Mouse (Mus musculus) heart, embryonic 16.5 days (tissue): ENCODE data around the gene Gse1. TPM values are rescaled to one million over a fixed set of nuclear protein-coding genes. Genes with fewer than 3 reads are reported as not detected.

Experiments used
- ATAC-seq: fragments of 200-750 bp; cut with Nextera tagmentation; replicated peaks from 2 replicates; pipeline ENCODE4 v1.8.0; 2017; ENCODE audit warnings: moderate number of reproducible peaks; ENCODE audit not compliant: insufficient read depth, low FRiP score; ENCODE audit errors: extremely low read depth
- H3K27ac ChIP-seq: fragments of 300-500 bp; sonication (generic); 2 replicates; pipeline ENCODE4 v1.5.1; 2014; ENCODE audit warnings: mild to moderate bottlenecking, low read length, control low read depth, moderate library complexity
- H3K27me3 ChIP-seq: fragments of 300-500 bp; sonication (generic); 2 replicates; pipeline ENCODE4 v1.6.1; 2014; ENCODE audit warnings: low read length, mixed read lengths; ENCODE audit not compliant: control insufficient read depth, insufficient read depth
- H3K36me3 ChIP-seq: fragments of 300-500 bp; sonication (generic); 2 replicates; pipeline ENCODE4 v1.6.1; 2014; ENCODE audit not compliant: control insufficient read depth, insufficient read depth
- H3K4me1 ChIP-seq: fragments of 300-500 bp; sonication (generic); 2 replicates; pipeline ENCODE4 v1.6.1; 2014; ENCODE audit warnings: low read length, mixed read lengths; ENCODE audit not compliant: control insufficient read depth, insufficient read depth
- H3K4me2 ChIP-seq: fragments of 300-500 bp; sonication (generic); 2 replicates; pipeline ENCODE4 v1.6.1; 2014; ENCODE audit warnings: low read depth, mild to moderate bottlenecking, control low read depth, low read length
- H3K4me3 ChIP-seq: fragments of 300-500 bp; sonication (generic); 2 replicates; pipeline ENCODE4 v1.5.1; 2014; ENCODE audit warnings: mild to moderate bottlenecking, control low read depth, low read length
- H3K9ac ChIP-seq: fragments of 300-500 bp; sonication (generic); 2 replicates; pipeline ENCODE4 v1.6.1; 2014; ENCODE audit warnings: low read length, control low read depth
- H3K9me3 ChIP-seq: fragments of 300-500 bp; sonication (generic); replicated peaks from 2 replicates; pipeline ENCODE4 v1.6.1; 2016; ENCODE audit warnings: low read length; ENCODE audit not compliant: control insufficient read depth
- WGBS: fragments of 180-500 bp; shearing (Covaris S2); extraction: QIAGEN DNeasy Blood & Tissue Kit; methylation state at CpG from one replicate; pipeline ENCODE4 v1.1.7; 2014; 5-methylcytosine and 5-hydroxymethylcytosine counted together
- polyA plus RNA-seq: library from polyadenylated mRNA; unstranded; fragments of >200 nt; fragmentation: Nextera tagmentation; extraction: Ambion mirVana; gene quantifications from 2 replicates; pipeline ENCODE4 v1.2.1, GENCODE M21; 2015

The Gse1 gene
- polyA plus RNA-seq, 1 experiment from 2014 or later = 7.7 TPM

- ATAC-seq = no peak
- Histone ChIP-seq H3K9ac (peak overlapping the region; percentile 24; the same call in 1 of the 2 replicates), H3K9me3 (no peaks in the 10 kb centered on the region), H3K4me3 (peak overlapping the region; percentile 3), H3K36me3 (no peaks in the 10 kb centered on the region), H3K4me2 (peak overlapping the region; percentile 42), H3K27ac (peak overlapping the region; percentile 37), H3K27me3 (no peaks in the 10 kb centered on the region), H3K4me1 (peaks cover 51% of the 10 kb centered on the region)
- WGBS = 23% methylated on average over 17 of the region's 17 CpGs
Measured at GRCm38 (mm10) chr8:120335262-120336086, 107.2 kb downstream of the Gse1 start.

- Histone ChIP-seq H3K4me2 (no peak overlapping the region; the same call in 1 of the 2 replicates), H3K4me1 (peaks cover 48% of the 10 kb centered on the region), H3K27ac (no peak overlapping the region), H3K4me3 (no peak overlapping the region), H3K9me3 (no peaks in the 10 kb centered on the region), H3K36me3 (no peaks in the 10 kb centered on the region), H3K9ac (no peak overlapping the region; the same call in 1 of the 2 replicates), H3K27me3 (no peaks in the 10 kb centered on the region)
- no peak for ATAC-seq
- WGBS = 4% methylated on average over 9 of the region's 9 CpGs
Measured at GRCm38 (mm10) chr8:120336087-120336380, 107.8 kb downstream of the Gse1 start.

- ATAC-seq = no peak
- H3K9me3 ChIP-seq = no peaks in the 10 kb centered on the region
- 50% methylated on average over 5 of the region's 5 CpGs for WGBS
- H3K9ac ChIP-seq = no peak overlapping the region
- H3K27ac ChIP-seq = no peak overlapping the region
- no peaks in the 10 kb centered on the region for H3K36me3 ChIP-seq
- no peaks in the 10 kb centered on the region for H3K27me3 ChIP-seq
- peaks cover 38% of the 10 kb centered on the region for H3K4me1 ChIP-seq
- H3K4me3 ChIP-seq = no peak overlapping the region
- H3K4me2 ChIP-seq = no peak overlapping the region
Measured at GRCm38 (mm10) chr8:120336909-120337555, 108.8 kb downstream of the Gse1 start.

GRCm38 (mm10) chr8:120337627-120338026 lies 109.4 kb downstream of the Gse1 start:
- Histone ChIP-seq H3K27ac (no peak overlapping the region), H3K36me3 (no peaks in the 10 kb centered on the region), H3K27me3 (no peaks in the 10 kb centered on the region), H3K4me2 (no peak overlapping the region), H3K4me1 (peaks cover 36% of the 10 kb centered on the region), H3K4me3 (no peak overlapping the region), H3K9me3 (no peaks in the 10 kb centered on the region), H3K9ac (no peak overlapping the region)
- WGBS = 74% methylated on average over 5 of the region's 5 CpGs
- no peak for ATAC-seq

- Histone ChIP-seq H3K4me2 (no peak overlapping the region), H3K4me3 (no peak overlapping the region), H3K36me3 (no peaks in the 10 kb centered on the region), H3K9ac (no peak overlapping the region), H3K27me3 (no peaks in the 10 kb centered on the region), H3K4me1 (peaks cover 44% of the 10 kb centered on the region), H3K9me3 (no peaks in the 10 kb centered on the region), H3K27ac (no peak overlapping the region)
- no peak for ATAC-seq
- WGBS = 82% methylated on average over 7 of the region's 7 CpGs
Measured at GRCm38 (mm10) chr8:120338678-120339077, 110.4 kb downstream of the Gse1 start.

- ATAC-seq = 0 out of 2 replicates have a peak, but pooled peaks have one; percentile 34
- Histone ChIP-seq H3K27ac (peak overlapping the region; percentile 24), H3K4me2 (no peak overlapping the region), H3K4me3 (no peak overlapping the region), H3K9me3 (no peaks in the 10 kb centered on the region), H3K4me1 (peaks cover 47% of the 10 kb centered on the region), H3K27me3 (no peaks in the 10 kb centered on the region), H3K36me3 (no peaks in the 10 kb centered on the region), H3K9ac (no peak overlapping the region)
- WGBS = 47% methylated on average over 7 of the region's 8 CpGs
Measured at GRCm38 (mm10) chr8:120339743-120340142, 111.5 kb downstream of the Gse1 start.

GRCm38 (mm10) chr8:120341124-120341523 lies 112.9 kb downstream of the Gse1 start:
- Histone ChIP-seq H3K36me3 (no peaks in the 10 kb centered on the region), H3K4me3 (no peak overlapping the region), H3K4me2 (no peak overlapping the region), H3K27me3 (no peaks in the 10 kb centered on the region), H3K9me3 (no peaks in the 10 kb centered on the region), H3K27ac (no peak overlapping the region), H3K4me1 (peaks cover 36% of the 10 kb centered on the region), H3K9ac (no peak overlapping the region)
- ATAC-seq = no peak
- 75% methylated on average over 10 of the region's 10 CpGs for WGBS

GRCm38 (mm10) chr8:120342847-120343548 lies 114.7 kb downstream of the Gse1 start:
- peak overlapping the region; percentile 9; the same call in 1 of the 2 replicates for H3K27ac ChIP-seq
- H3K4me2 ChIP-seq = no peak overlapping the region
- ATAC-seq = no peak
- peaks cover 34% of the 10 kb centered on the region for H3K4me1 ChIP-seq
- H3K27me3 ChIP-seq = no peaks in the 10 kb centered on the region
- 49% methylated on average over 7 of the region's 7 CpGs for WGBS
- H3K4me3 ChIP-seq = no peak overlapping the region
- peak overlapping the region; percentile 10; the same call in 1 of the 2 replicates for H3K9ac ChIP-seq
- H3K36me3 ChIP-seq = no peaks in the 10 kb centered on the region
- H3K9me3 ChIP-seq = no peaks in the 10 kb centered on the region

- H3K4me3 ChIP-seq = no peak overlapping the region
- H3K4me2 ChIP-seq = no peak overlapping the region
- 55% methylated on average over 12 of the region's 12 CpGs for WGBS
- H3K27me3 ChIP-seq = no peaks in the 10 kb centered on the region
- no peak overlapping the region for H3K9ac ChIP-seq
- H3K4me1 ChIP-seq = peaks cover 34% of the 10 kb centered on the region
- ATAC-seq = no peak
- peak overlapping the region; percentile 9; the same call in 1 of the 2 replicates for H3K27ac ChIP-seq
- H3K36me3 ChIP-seq = no peaks in the 10 kb centered on the region
- no peaks in the 10 kb centered on the region for H3K9me3 ChIP-seq
Measured at GRCm38 (mm10) chr8:120343582-120343981, 115.3 kb downstream of the Gse1 start.
